Comparison of ENCODE assay signal across 15 mouse cellular contexts in the genomic region with DNA sequence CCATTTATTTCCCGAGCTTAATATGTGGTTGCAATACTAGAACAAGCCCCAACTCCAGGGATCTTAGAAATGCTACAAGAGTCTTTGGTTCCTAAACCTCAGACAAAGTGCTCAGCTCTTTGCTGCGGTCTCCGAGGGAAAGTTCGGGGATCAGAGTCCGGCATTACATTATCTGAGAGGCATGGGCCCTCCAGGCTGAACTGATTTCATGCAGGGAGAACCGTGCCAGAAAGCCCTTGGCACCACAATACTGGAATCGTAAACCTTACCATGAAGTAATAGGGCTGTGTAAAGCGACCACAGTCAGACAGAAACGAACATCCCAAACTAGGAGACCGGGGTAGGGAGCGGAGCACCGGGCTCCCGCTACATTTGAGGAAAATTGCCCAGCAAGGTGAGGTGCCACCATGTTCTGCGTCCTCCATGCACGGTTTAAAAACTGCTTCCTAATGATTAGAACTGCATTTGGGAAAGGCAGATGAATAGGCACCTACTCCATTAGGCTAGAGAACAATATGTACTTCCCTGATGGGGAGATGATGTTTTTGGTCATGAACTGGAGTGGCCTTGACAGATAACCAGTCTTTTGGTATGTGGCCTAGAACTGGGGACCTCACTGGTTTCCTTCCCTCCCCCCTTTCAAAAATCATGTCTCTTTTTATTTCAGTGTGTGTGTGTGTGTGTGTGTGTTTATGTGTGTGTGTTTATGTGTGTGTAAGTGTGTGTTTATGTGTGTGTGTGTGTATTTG.
"Had no signal": no experiment of that assay in that cellular context is flagged by ENCODE, and none has a peak within 500 bp of the region (broad histone marks: within the 10 kb centered on the region; RNA-seq: fewer than 3 reads in every experiment).

No protein-coding gene starts in this region.

- H3K27me3 ChIP-seq: midbrain, embryonic 12.5 days; neural tube, embryonic 13.5 days had no signal

- ATAC-seq: midbrain, embryonic 16.5 days had no signal

- DNase-seq: kidney, adult 11 months; kidney, adult 9 months; kidney, postnatal 36 days; layer of hippocampus, adult 9-11 months; lung, adult 18-20 months; lung, postnatal 36 days; retina, postnatal 1 day; right cerebral cortex, postnatal 4 days; spleen, adult 18-20 months; thymus, postnatal 4 days had no signal

- H3K4me3 ChIP-seq: megakaryocyte, embryonic 14.5 days; midbrain, embryonic 12.5 days; neural tube, embryonic 13.5 days had no signal

- H3K27ac ChIP-seq: kidney, postnatal 0 days; midbrain, embryonic 12.5 days; neural tube, embryonic 13.5 days had no signal

- H3K36me3 ChIP-seq: midbrain, embryonic 12.5 days; neural tube, embryonic 13.5 days had no signal

- H3K9me3 ChIP-seq: midbrain, embryonic 12.5 days; neural tube, embryonic 13.5 days had no signal

- H3K4me1 ChIP-seq: midbrain, embryonic 12.5 days; neural tube, embryonic 13.5 days had no signal

- H3K4me2 ChIP-seq: midbrain, embryonic 12.5 days; neural tube, embryonic 13.5 days had no signal

- H3K9ac ChIP-seq: midbrain, embryonic 12.5 days; neural tube, embryonic 13.5 days had no signal
